Mouse (Mus musculus) neural tube, embryonic 12.5 days (tissue): ENCODE data around the gene Gm11757. TPM values are rescaled to one million over a fixed set of nuclear protein-coding genes. Genes with fewer than 3 reads are reported as not detected.
"Not testable (repeated sequence)": the region's sequence is repeated elsewhere in the genome, so short reads cannot be mapped to it uniquely, and the experiment has no call there.

ENCODE experiments used
- ATAC-seq: fragments of 200-750 bp; cut with Nextera tagmentation; 2 replicates; pipeline ENCODE4 v1.8.0; 2017; ENCODE audit warnings: low read depth, mild to moderate bottlenecking, moderate TSS enrichment, moderate library complexity; ENCODE audit not compliant: low FRiP score
- H3K27ac ChIP-seq: fragments of 300-500 bp; sonication (generic); 2 replicates; pipeline ENCODE4 v1.5.1; 2016
- H3K27me3 ChIP-seq: fragments of 300-500 bp; sonication (generic); replicated peaks from 2 replicates; pipeline ENCODE4 v1.6.1; 2016; ENCODE audit warnings: mild to moderate bottlenecking
- H3K36me3 ChIP-seq: fragments of 300-500 bp; sonication (generic); 2 replicates; pipeline ENCODE4 v1.6.1; 2016; ENCODE audit warnings: mild to moderate bottlenecking
- H3K4me1 ChIP-seq: fragments of 300-500 bp; sonication (generic); 2 replicates; pipeline ENCODE4 v1.6.1; 2016
- H3K4me2 ChIP-seq: fragments of 300-500 bp; sonication (generic); replicated peaks from 2 replicates; pipeline ENCODE4 v1.6.1; 2016; ENCODE audit warnings: mild to moderate bottlenecking
- H3K4me3 ChIP-seq: fragments of 300-500 bp; sonication (generic); 2 replicates; pipeline ENCODE4 v1.5.1; 2016
- H3K9ac ChIP-seq: fragments of 300-500 bp; sonication (generic); 2 replicates; pipeline ENCODE4 v1.6.1; 2016; ENCODE audit warnings: mild to moderate bottlenecking
- H3K9me3 ChIP-seq: fragments of 300-500 bp; sonication (generic); 2 replicates; pipeline ENCODE4 v1.6.1; 2016; ENCODE audit warnings: mild to moderate bottlenecking
- WGBS: fragments of 180-500 bp; shearing (Covaris S2); methylation state at CpG from one replicate; pipeline ENCODE4 v1.1.7; 2016; 5-methylcytosine and 5-hydroxymethylcytosine counted together
- polyA plus RNA-seq: library from polyadenylated mRNA; unstranded; fragments of >200 nt; fragmentation: Nextera tagmentation; extraction: Ambion mirVana; gene quantifications from 2 replicates; pipeline ENCODE4 v1.2.1, GENCODE M21; 2016

Gene Gm11757
- not detected in 2 replicates for polyA plus RNA-seq

GRCm38 (mm10) chr4:73891012-73891411, at the start of gene Gm11757:
Gene Gm11757, minus strand, starts transcription at chr4:73891112.
- H3K4me3 ChIP-seq, H3K4me1 ChIP-seq, H3K9me3 ChIP-seq, H3K27ac ChIP-seq, ATAC-seq, H3K27me3 ChIP-seq, H3K9ac ChIP-seq, H3K36me3 ChIP-seq, H3K4me2 ChIP-seq: not testable (repeated sequence)
- no CpG with 5 or more reads among the region's 4 CpGs for WGBS

- not testable (repeated sequence) for ATAC-seq, H3K9ac ChIP-seq, H3K27me3 ChIP-seq, H3K4me1 ChIP-seq, H3K4me3 ChIP-seq, H3K36me3 ChIP-seq, H3K27ac ChIP-seq, H3K9me3 ChIP-seq, H3K4me2 ChIP-seq
- WGBS, result 91% methylated on average over 6 of the region's 6 CpGs
Observed at GRCm38 (mm10) chr4:73920660-73921059, 29.7 kb upstream of the Gm11757 start, which contains the start of gene Gm11756. Gene Gm11756, minus strand, starts transcription at chr4:73920760.

GRCm38 (mm10) chr4:73905853-73906252, 14.9 kb upstream of the Gm11757 start, which contains the start of gene Gm13871:
Gene Gm13871, minus strand, starts transcription at chr4:73905953.
- H3K4me2 ChIP-seq, H3K36me3 ChIP-seq, H3K27me3 ChIP-seq, H3K4me1 ChIP-seq, H3K27ac ChIP-seq, ATAC-seq, H3K9ac ChIP-seq, H3K9me3 ChIP-seq, H3K4me3 ChIP-seq: not testable (repeated sequence)
- no CpG with 5 or more reads among the region's 4 CpGs for WGBS

- no CpG with 5 or more reads among the region's 4 CpGs for WGBS
- not testable (repeated sequence) for H3K4me1 ChIP-seq, ATAC-seq, H3K27me3 ChIP-seq, H3K9me3 ChIP-seq, H3K4me2 ChIP-seq, H3K27ac ChIP-seq, H3K36me3 ChIP-seq, H3K4me3 ChIP-seq, H3K9ac ChIP-seq
Observed at GRCm38 (mm10) chr4:73876166-73876565, 14.7 kb downstream of the Gm11757 start, which contains the start of gene Gm11758. Gene Gm11758, minus strand, starts transcription at chr4:73876266.

Other genes starting within 250 kb of the Gm11757 start
- not detected in 2 replicates for gene Gm11239, start 222.8 kb downstream of the Gm11757 start, polyA plus RNA-seq
- not detected in 2 replicates for gene Gm428, start 207.6 kb downstream of the Gm11757 start, polyA plus RNA-seq
- gene Rasef, start 100.1 kb downstream of the Gm11757 start, polyA plus RNA-seq, result 0.28 and 0.33 TPM in 2 replicates
- not detected in 2 replicates for gene Gm11758, start 14.8 kb downstream of the Gm11757 start, polyA plus RNA-seq
- not detected in 2 replicates for gene Gm13871, start 14.8 kb upstream of the Gm11757 start, polyA plus RNA-seq
- gene Gm11756, start 29.6 kb upstream of the Gm11757 start, polyA plus RNA-seq, result not detected in 2 replicates
- 1.9 and 3.1 TPM in 2 replicates for gene 2310002L09Rik, start 59.7 kb upstream of the Gm11757 start, polyA plus RNA-seq
- 11.1 and 11.9 TPM in 2 replicates for gene Frmd3, start 122.3 kb upstream of the Gm11757 start, polyA plus RNA-seq